Mouse (Mus musculus): Measurements from ENCODE around the gene Nlrp9c. TPM values are rescaled to one million over a fixed set of nuclear protein-coding genes. Genes with fewer than 3 reads are reported as not detected.
A peak's percentile ranks its signal among the peaks of the same experiment; 100 is the strongest.
"Not testable (repeated sequence)": the region's sequence is repeated elsewhere in the genome, so short reads cannot be mapped to it uniquely, and the experiment has no call there.

The Nlrp9c gene
- total and polyA plus RNA-seq, 2 experiments, result not detected

- H3K27ac ChIP-seq (replicated peaks; ENCODE audit: insufficient read depth, low read depth, low read length); H3K9ac ChIP-seq (ENCODE audit: low read depth, low read length); H3K4me1 ChIP-seq (ENCODE audit: control insufficient read depth, insufficient read depth, low read length); H3K79me2 ChIP-seq (ENCODE audit: control insufficient read depth, insufficient read depth, low read length); H3K36me3 ChIP-seq (ENCODE audit: control insufficient read depth, insufficient read depth, low read length); H3K4me3 ChIP-seq (ENCODE audit: insufficient read depth, low read depth, low read length); H3K27me3 ChIP-seq (ENCODE audit: control insufficient read depth, insufficient read depth, low read length): not testable (repeated sequence)
- DNase-seq (ENCODE audit: extremely low read depth, low read depth, low spot score), result peak; percentile 90
Observed at GRCm38 (mm10) chr7:26350177-26350576, 53.3 kb downstream of the Nlrp9c start.

- not testable (repeated sequence) for H3K27ac ChIP-seq (replicated peaks; ENCODE audit: insufficient read depth, low read depth, low read length); H3K4me3 ChIP-seq (ENCODE audit: insufficient read depth, low read depth, low read length); H3K27me3 ChIP-seq (ENCODE audit: control insufficient read depth, insufficient read depth, low read length); H3K9ac ChIP-seq (ENCODE audit: low read depth, low read length); H3K79me2 ChIP-seq (ENCODE audit: control insufficient read depth, insufficient read depth, low read length); H3K4me1 ChIP-seq (ENCODE audit: control insufficient read depth, insufficient read depth, low read length); H3K36me3 ChIP-seq (ENCODE audit: control insufficient read depth, insufficient read depth, low read length)
- peak; percentile 43 for DNase-seq (ENCODE audit: extremely low read depth, low read depth, low spot score)
- WGBS, result 57% methylated on average over 3 of the region's 3 CpGs
- TF ChIP-seq CTCF (IDR thresholded peaks at IDR 0.05; ENCODE audit: low read depth, low read length), result peak; percentile 28; the same call in 1 of the 2 replicates
Observed at GRCm38 (mm10) chr7:26320361-26320760, 83.1 kb downstream of the Nlrp9c start.

- not testable (repeated sequence) for H3K36me3 ChIP-seq (ENCODE audit: control insufficient read depth, insufficient read depth, low read length); H3K27me3 ChIP-seq (ENCODE audit: control insufficient read depth, insufficient read depth, low read length); H3K9ac ChIP-seq (ENCODE audit: low read depth, low read length); H3K79me2 ChIP-seq (ENCODE audit: control insufficient read depth, insufficient read depth, low read length); H3K4me3 ChIP-seq (ENCODE audit: insufficient read depth, low read depth, low read length); H3K27ac ChIP-seq (replicated peaks; ENCODE audit: insufficient read depth, low read depth, low read length); H3K4me1 ChIP-seq (ENCODE audit: control insufficient read depth, insufficient read depth, low read length)
- peak; percentile 78 for DNase-seq (ENCODE audit: extremely low read depth, low read depth, low spot score)
- 21% methylated on average over 4 of the region's 4 CpGs for WGBS
Observed at GRCm38 (mm10) chr7:26315809-26316208, 87.7 kb downstream of the Nlrp9c start.

- not testable (repeated sequence) for H3K27ac ChIP-seq (replicated peaks; ENCODE audit: insufficient read depth, low read depth, low read length); H3K36me3 ChIP-seq (ENCODE audit: control insufficient read depth, insufficient read depth, low read length); H3K4me3 ChIP-seq (ENCODE audit: insufficient read depth, low read depth, low read length); H3K4me1 ChIP-seq (ENCODE audit: control insufficient read depth, insufficient read depth, low read length); H3K27me3 ChIP-seq (ENCODE audit: control insufficient read depth, insufficient read depth, low read length); H3K9ac ChIP-seq (ENCODE audit: low read depth, low read length); H3K79me2 ChIP-seq (ENCODE audit: control insufficient read depth, insufficient read depth, low read length)
- DNase-seq (ENCODE audit: extremely low read depth, low read depth, low spot score), result peak; percentile 84
- WGBS, result 19% methylated on average over 2 of the region's 2 CpGs
Observed at GRCm38 (mm10) chr7:26315194-26315593, 88.3 kb downstream of the Nlrp9c start.

GRCm38 (mm10) chr7:26311786-26312185 lies 91.7 kb downstream of the Nlrp9c start:
- H3K36me3 ChIP-seq (ENCODE audit: control insufficient read depth, insufficient read depth, low read length); H3K4me3 ChIP-seq (ENCODE audit: insufficient read depth, low read depth, low read length); H3K27ac ChIP-seq (replicated peaks; ENCODE audit: insufficient read depth, low read depth, low read length); H3K27me3 ChIP-seq (ENCODE audit: control insufficient read depth, insufficient read depth, low read length); H3K79me2 ChIP-seq (ENCODE audit: control insufficient read depth, insufficient read depth, low read length); H3K9ac ChIP-seq (ENCODE audit: low read depth, low read length); H3K4me1 ChIP-seq (ENCODE audit: control insufficient read depth, insufficient read depth, low read length): not testable (repeated sequence)
- DNase-seq (ENCODE audit: extremely low read depth, low read depth, low spot score), result peak; percentile 54
- 29% methylated on average over 4 of the region's 4 CpGs for WGBS

- not testable (repeated sequence) for H3K79me2 ChIP-seq (ENCODE audit: control insufficient read depth, insufficient read depth, low read length)
- 47% methylated on average over 2 of the region's 2 CpGs for WGBS
Observed at GRCm38 (mm10) chr7:26306926-26307325, 96.6 kb downstream of the Nlrp9c start, which contains the start of gene Cyp2a4. TSS of gene Cyp2a4 (plus strand) at chr7:26307169.

GRCm38 (mm10) chr7:26303429-26304166 lies 99.9 kb downstream of the Nlrp9c start:
- H3K27me3 ChIP-seq (ENCODE audit: control insufficient read depth, insufficient read depth, low read length); H3K27ac ChIP-seq (replicated peaks; ENCODE audit: insufficient read depth, low read depth, low read length); H3K36me3 ChIP-seq (ENCODE audit: control insufficient read depth, insufficient read depth, low read length); H3K4me3 ChIP-seq (ENCODE audit: insufficient read depth, low read depth, low read length); H3K79me2 ChIP-seq (ENCODE audit: control insufficient read depth, insufficient read depth, low read length); H3K9ac ChIP-seq (ENCODE audit: low read depth, low read length); H3K4me1 ChIP-seq (ENCODE audit: control insufficient read depth, insufficient read depth, low read length): not testable (repeated sequence)
- peak; percentile 87 for DNase-seq (ENCODE audit: extremely low read depth, low read depth, low spot score)
- WGBS, result 19% methylated on average over 8 of the region's 8 CpGs

More at GRCm38 (mm10) chr7:26306926-26307325, 96.6 kb downstream of the Nlrp9c start, which contains the start of gene Cyp2a4:
- H3K27ac ChIP-seq (replicated peaks; ENCODE audit: insufficient read depth, low read depth, low read length); H3K36me3 ChIP-seq (ENCODE audit: control insufficient read depth, insufficient read depth, low read length); H3K4me1 ChIP-seq (ENCODE audit: control insufficient read depth, insufficient read depth, low read length); H3K4me3 ChIP-seq (ENCODE audit: insufficient read depth, low read depth, low read length); H3K27me3 ChIP-seq (ENCODE audit: control insufficient read depth, insufficient read depth, low read length); H3K9ac ChIP-seq (ENCODE audit: low read depth, low read length): not testable (repeated sequence)
- peak; percentile 40 for DNase-seq (ENCODE audit: extremely low read depth, low read depth, low spot score)

Other genes with a start within 250 kb of the Nlrp9c start
- 541 and 679 TPM in 2 replicates for gene Cyp2b9, start 230.3 kb downstream of the Nlrp9c start, total RNA-seq (2014; rRNA removed)
- gene Cyp2b9, start 230.3 kb downstream of the Nlrp9c start, polyA plus RNA-seq (2012; rRNA removed), result 311 and 620 TPM in 2 replicates
- gene Vmn1r184, start 143.4 kb downstream of the Nlrp9c start, total RNA-seq (2014; rRNA removed), result 0.28 and 0.54 TPM in 2 replicates
- gene Vmn1r184, start 143.4 kb downstream of the Nlrp9c start, polyA plus RNA-seq (2012; rRNA removed), result 0.01 and 0.02 TPM in 2 replicates
- gene Cyp2a4, start 96.5 kb downstream of the Nlrp9c start, total RNA-seq (2014; rRNA removed), result 856 and 925 TPM in 2 replicates
- gene Cyp2a4, start 96.5 kb downstream of the Nlrp9c start, polyA plus RNA-seq (2012; rRNA removed), result 409 and 441 TPM in 2 replicates
- gene Nlrp4a, start 31.4 kb upstream of the Nlrp9c start, total RNA-seq (2014; rRNA removed), result not detected in 2 replicates
- gene Nlrp4a, start 31.4 kb upstream of the Nlrp9c start, polyA plus RNA-seq (2012; rRNA removed), result not detected in 2 replicates
- not detected in 2 replicates for gene Nlrp9a, start 131.3 kb upstream of the Nlrp9c start, total RNA-seq (2014; rRNA removed)
- gene Nlrp9a, start 131.3 kb upstream of the Nlrp9c start, polyA plus RNA-seq (2012; rRNA removed), result not detected in 2 replicates
- gene Vmn1r185, start 214.8 kb upstream of the Nlrp9c start, total RNA-seq (2014; rRNA removed), result not detected in 2 replicates
- gene Vmn1r185, start 214.8 kb upstream of the Nlrp9c start, polyA plus RNA-seq (2012; rRNA removed), result not detected in 2 replicates

All from liver, adult 2 months (tissue).